ENCODE assay signal across 9 mouse cellular contexts in genomic region chr13:15462830-15463491, GRCm38 (mm10). TPM values are rescaled to one million over a fixed set of nuclear protein-coding genes. Genes with fewer than 3 reads are reported as not detected.
A peak's percentile ranks its signal among the peaks of the same experiment; 100 is the strongest.
DNase-seq lines count a peak whose midpoint lies in the region; ATAC-seq and TF ChIP-seq lines count a peak whose summit lies in the region.
"Had no signal": no experiment of that assay in that cellular context is flagged by ENCODE, and none has a peak within 500 bp of the region (broad histone marks: within the 10 kb centered on the region; RNA-seq: fewer than 3 reads in every experiment).

Gene Gli3 (plus strand): TSS chr13:15463235.

- WGBS in embryonic facial prominence, embryonic 10.5 days, result under 1% methylated on average over 67 of the region's 76 CpGs
- under 1% methylated on average over 21 of the region's 76 CpGs for WGBS in midbrain, postnatal 0 days

- peak within 1 kb of the TSS; percentile 94 for H3K4me2 ChIP-seq in midbrain, postnatal 0 days (ENCODE audit: low read depth, low read length, poor library complexity, severe bottlenecking)

- no peaks in the 10 kb centered on the region for H3K27me3 ChIP-seq in embryonic facial prominence, embryonic 10.5 days (replicated peaks; ENCODE audit: low read depth, poor library complexity, severe bottlenecking)
- H3K27me3 ChIP-seq in midbrain, postnatal 0 days (ENCODE audit: insufficient read depth, low read length), result peaks cover 18% of the 10 kb centered on the region; the same call in 1 of the 2 replicates

- H3K4me1 ChIP-seq in embryonic facial prominence, embryonic 10.5 days, result peaks cover 40% of the 10 kb centered on the region
- H3K4me1 ChIP-seq in midbrain, postnatal 0 days (ENCODE audit: insufficient read depth, low read length), result no peaks in the 10 kb centered on the region

- no peaks in the 10 kb centered on the region for H3K36me3 ChIP-seq in embryonic facial prominence, embryonic 10.5 days (replicated peaks)
- H3K36me3 ChIP-seq in midbrain, postnatal 0 days (ENCODE audit: insufficient read depth, low read length), result no peaks in the 10 kb centered on the region

- H3K4me3 ChIP-seq in embryonic facial prominence, embryonic 10.5 days, result peak within 1 kb of the TSS; percentile 96
- peak within 1 kb of the TSS; percentile 84 for H3K4me3 ChIP-seq in midbrain, postnatal 0 days (ENCODE audit: low read depth, low read length)

- DNase-seq in spleen, postnatal 4 days (ENCODE audit: low spot score in 2 of 2), result peak; percentile 14 to 58
- no peak for DNase-seq in spleen, adult 12 weeks (ENCODE audit: low spot score)
- peak; percentile 96 for DNase-seq in embryonic facial prominence, embryonic 10.5 days (ENCODE audit: low spot score)
- DNase-seq in heart, adult 18-20 months, result peak; percentile 74 to 81
- peak; percentile 21 for DNase-seq in kidney, adult 11 months
- DNase-seq in liver, result peak; percentile 64
- peak; percentile 63 for DNase-seq in midbrain, postnatal 0 days (ENCODE audit: low spot score)
- DNase-seq in urinary bladder, adult 18-20 months (ENCODE audit: low spot score in 2 of 2), result peak; percentile 46 to 52

- peak within 1 kb of the TSS; percentile 42 for H3K9ac ChIP-seq in midbrain, postnatal 0 days (replicated peaks; ENCODE audit: low read length, poor library complexity, severe bottlenecking)

- no peak for TF ChIP-seq CTCF in midbrain, postnatal 0 days (IDR thresholded peaks at IDR 0.05)

- ATAC-seq in midbrain, postnatal 0 days (ENCODE audit: low FRiP score), result peak; percentile 90

- no peaks in the 10 kb centered on the region for H3K9me3 ChIP-seq in embryonic facial prominence, embryonic 10.5 days
- no peaks in the 10 kb centered on the region for H3K9me3 ChIP-seq in midbrain, postnatal 0 days (ENCODE audit: low read length)

- peak within 1 kb of the TSS; percentile 99 for H3K27ac ChIP-seq in embryonic facial prominence, embryonic 10.5 days (replicated peaks)
- H3K27ac ChIP-seq in midbrain, postnatal 0 days (ENCODE audit: low read depth, low read length), result peak within 1 kb of the TSS; percentile 44
- H3K27ac ChIP-seq: macrophage had no signal

RNA-seq across cellular contexts. Expression of gene Gli3, which starts in this region (rescaled TPM):
- polyA plus RNA-seq in embryonic facial prominence, embryonic 10.5 days (2016; fragmentation: Nextera tagmentation; extraction: Ambion mirVana), result 33.9 and 35.4 TPM in 2 replicates
- 1 to 10 TPM; 1.3 to 2.6 TPM for total RNA-seq in heart, adult 18-20 months (2021)
- 9.2 and 10.3 TPM in 2 replicates for total RNA-seq in midbrain, postnatal 0 days (2014; rRNA removed)
- 3.2 and 3.9 TPM in 2 replicates for polyA plus RNA-seq in midbrain, postnatal 0 days (2015; fragmentation: Nextera tagmentation; extraction: Ambion mirVana)
- polyA plus RNA-seq: macrophage had no signal
